Mouse (Mus musculus): Measurements from ENCODE around the gene Sprr1b. TPM values are rescaled to one million over a fixed set of nuclear protein-coding genes. Genes with fewer than 3 reads are reported as not detected.
"Not testable (repeated sequence)": the region's sequence is repeated elsewhere in the genome, so short reads cannot be mapped to it uniquely, and the experiment has no call there.

The Sprr1b gene
- not detected in 2 replicates for polyA plus RNA-seq (2016; fragmentation: Nextera tagmentation; extraction: Ambion mirVana)

DNA sequence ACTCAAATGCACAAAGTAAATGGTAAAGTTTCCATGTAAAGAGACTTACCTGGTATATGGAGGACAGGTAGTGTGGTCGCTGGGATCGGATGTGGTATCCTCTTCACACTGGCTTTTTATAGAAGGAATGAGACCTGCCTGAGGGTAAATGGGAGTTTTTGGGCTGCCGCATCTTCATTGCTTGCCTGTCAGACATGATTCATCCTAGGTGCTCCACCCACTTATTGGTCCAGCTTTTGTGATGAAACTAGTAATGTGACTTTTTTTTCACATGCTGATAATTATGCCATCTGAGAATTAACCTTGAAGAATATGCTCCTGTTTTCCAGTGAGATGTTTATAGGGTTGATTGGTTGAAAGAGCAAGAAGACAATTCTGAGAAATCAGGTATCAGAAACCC lies at the start of gene Sprr1b:
Gene Sprr1b (minus strand): TSS at position 101 of the 400 bp plus-strand sequence.
- WGBS: 90% methylated on average over 3 of the region's 3 CpGs

GRCm38 (mm10) chr3:92486307-92486706 lies 47.7 kb upstream of the Sprr1b start:
- Histone ChIP-seq H3K27ac (no peak overlapping the region), H3K4me3 (no peak overlapping the region), H3K9me3 (replicated peaks) (no peaks in the 10 kb centered on the region), H3K27me3 (ENCODE audit: low read depth, poor library complexity, severe bottlenecking) (no peaks in the 10 kb centered on the region), H3K36me3 (no peaks in the 10 kb centered on the region), H3K4me1 (no peaks in the 10 kb centered on the region)
- WGBS: 53% methylated on average over 1 of the region's 1 CpGs
- DNase-seq (ENCODE audit: low spot score): no peak

More for the DNA sequence above, at the start of gene Sprr1b:
- no peak for DNase-seq (ENCODE audit: low spot score)
- Histone ChIP-seq H3K27me3 (ENCODE audit: low read depth, poor library complexity, severe bottlenecking) (no peaks in the 10 kb centered on the region), H3K4me3 (no peak within 1 kb of the TSS), H3K27ac (no peak within 1 kb of the TSS), H3K9me3 (replicated peaks) (no peaks in the 10 kb centered on the region), H3K4me1 (no peaks in the 10 kb centered on the region), H3K36me3 (no peaks in the 10 kb centered on the region)

DNA sequence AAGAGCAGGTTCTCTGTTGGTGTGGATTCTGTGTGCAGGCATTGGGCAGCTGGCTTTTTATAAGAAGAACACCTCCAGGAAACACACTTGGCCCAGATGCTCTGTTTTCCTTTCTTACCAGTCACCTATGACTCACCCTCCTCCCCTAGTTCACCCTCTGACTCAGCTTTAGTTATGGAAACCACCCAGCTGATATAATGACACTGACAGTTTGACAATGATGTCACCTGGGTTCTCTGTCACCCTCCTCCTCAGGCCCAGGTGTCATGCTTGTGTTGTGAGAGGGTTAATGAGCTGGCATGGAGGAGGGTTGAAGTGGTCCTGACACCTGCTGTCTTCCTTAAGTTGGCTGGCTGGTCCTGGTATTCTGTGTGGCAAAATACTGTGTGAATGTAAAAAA lies 47.3 kb upstream of the Sprr1b start, which contains the start of gene Sprr1a:
Gene Sprr1a (minus strand): TSS at position 33 of the 400 bp plus-strand sequence.
- DNase-seq (ENCODE audit: low spot score): no peak
- H3K36me3 ChIP-seq: no peaks in the 10 kb centered on the region
- no peaks in the 10 kb centered on the region for H3K4me1 ChIP-seq
- no peaks in the 10 kb centered on the region for H3K27me3 ChIP-seq (ENCODE audit: low read depth, poor library complexity, severe bottlenecking)
- H3K27ac ChIP-seq: no peak within 1 kb of the TSS
- H3K4me3 ChIP-seq: no peak within 1 kb of the TSS
- H3K9me3 ChIP-seq (replicated peaks): no peaks in the 10 kb centered on the region

DNA sequence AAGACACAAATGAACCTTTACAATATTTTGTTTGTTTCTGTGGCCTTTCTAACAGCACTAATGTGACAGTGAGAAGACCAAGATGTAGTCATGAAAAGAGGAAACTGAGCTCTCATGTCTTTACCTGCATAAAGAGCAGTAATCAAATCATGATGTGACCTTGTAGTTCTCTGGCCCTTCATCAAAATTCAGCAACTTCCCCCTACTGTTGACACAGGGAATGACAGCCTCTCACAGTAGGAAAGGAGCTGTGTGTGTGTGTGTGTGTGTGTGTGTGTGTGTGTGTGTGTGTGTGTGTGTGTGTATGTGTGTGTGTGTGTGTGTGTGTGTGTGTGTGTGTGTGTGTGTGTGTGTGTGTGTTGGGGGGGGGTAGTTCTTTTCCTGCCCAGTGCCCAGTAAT lies 42.7 kb upstream of the Sprr1b start:
- H3K4me1 ChIP-seq; H3K9me3 ChIP-seq (replicated peaks); H3K27ac ChIP-seq; H3K36me3 ChIP-seq; H3K4me3 ChIP-seq; H3K27me3 ChIP-seq (ENCODE audit: low read depth, poor library complexity, severe bottlenecking); DNase-seq (ENCODE audit: low spot score): not testable (repeated sequence)

- Histone ChIP-seq H3K9me3 (replicated peaks) (no peaks in the 10 kb centered on the region), H3K27ac (no peak overlapping the region), H3K36me3 (no peaks in the 10 kb centered on the region), H3K4me1 (no peaks in the 10 kb centered on the region), H3K4me3 (no peak overlapping the region), H3K27me3 (ENCODE audit: low read depth, poor library complexity, severe bottlenecking) (no peaks in the 10 kb centered on the region)
- no peak for DNase-seq (ENCODE audit: low spot score)
- 93% methylated on average over 2 of the region's 2 CpGs for WGBS
Observed at GRCm38 (mm10) chr3:92470111-92470510, 31.5 kb upstream of the Sprr1b start.

DNA sequence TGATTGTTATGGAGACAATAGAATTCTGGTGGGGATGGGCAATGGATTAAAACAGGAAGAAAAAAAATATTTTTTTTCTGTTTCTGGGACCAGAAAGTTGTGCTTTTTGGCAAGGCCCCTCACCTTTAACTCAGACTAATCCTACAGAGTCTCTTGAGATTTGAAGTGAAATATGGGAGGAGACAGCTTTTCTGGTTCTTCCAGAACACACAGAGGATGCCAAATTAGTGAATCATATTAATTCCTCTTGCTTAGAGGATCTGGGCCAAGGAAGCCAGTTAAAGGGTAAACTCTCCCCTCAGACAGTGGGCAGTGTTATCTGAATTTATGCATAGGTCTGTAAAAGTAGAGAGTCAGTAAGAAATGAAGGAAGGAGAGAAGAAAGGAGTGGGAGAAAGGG lies 28.8 kb upstream of the Sprr1b start:
- no peaks in the 10 kb centered on the region for H3K4me1 ChIP-seq
- no peaks in the 10 kb centered on the region for H3K9me3 ChIP-seq (replicated peaks)
- DNase-seq (ENCODE audit: low spot score): no peak
- H3K4me3 ChIP-seq: no peak overlapping the region
- H3K27me3 ChIP-seq (ENCODE audit: low read depth, poor library complexity, severe bottlenecking): no peaks in the 10 kb centered on the region
- H3K27ac ChIP-seq: no peak overlapping the region
- H3K36me3 ChIP-seq: no peaks in the 10 kb centered on the region

DNA sequence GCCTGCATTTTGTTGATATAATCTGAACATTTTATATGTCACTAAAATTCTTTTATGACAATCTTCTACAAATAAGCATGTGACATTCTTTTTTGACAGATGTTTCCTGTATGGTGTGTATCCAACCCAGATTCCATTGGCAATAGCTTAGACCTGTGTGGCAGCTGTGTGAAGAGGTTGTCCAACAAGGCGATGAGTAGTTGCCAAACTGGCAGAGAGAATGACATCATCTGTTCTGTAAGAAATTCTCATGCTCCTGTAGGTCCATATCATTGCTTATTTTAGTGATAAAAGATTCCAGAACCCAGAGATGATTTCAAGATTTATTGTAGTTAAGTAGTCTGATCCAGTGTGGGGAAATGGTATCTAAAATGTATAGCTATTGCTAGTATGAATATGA lies 28.0 kb upstream of the Sprr1b start:
- no peak overlapping the region for H3K27ac ChIP-seq
- 96% methylated on average over 1 of the region's 1 CpGs for WGBS
- no peak for DNase-seq (ENCODE audit: low spot score)
- H3K9me3 ChIP-seq (replicated peaks): no peaks in the 10 kb centered on the region
- H3K36me3 ChIP-seq: no peaks in the 10 kb centered on the region
- H3K27me3 ChIP-seq (ENCODE audit: low read depth, poor library complexity, severe bottlenecking): no peaks in the 10 kb centered on the region
- no peaks in the 10 kb centered on the region for H3K4me1 ChIP-seq
- no peak overlapping the region for H3K4me3 ChIP-seq

DNA sequence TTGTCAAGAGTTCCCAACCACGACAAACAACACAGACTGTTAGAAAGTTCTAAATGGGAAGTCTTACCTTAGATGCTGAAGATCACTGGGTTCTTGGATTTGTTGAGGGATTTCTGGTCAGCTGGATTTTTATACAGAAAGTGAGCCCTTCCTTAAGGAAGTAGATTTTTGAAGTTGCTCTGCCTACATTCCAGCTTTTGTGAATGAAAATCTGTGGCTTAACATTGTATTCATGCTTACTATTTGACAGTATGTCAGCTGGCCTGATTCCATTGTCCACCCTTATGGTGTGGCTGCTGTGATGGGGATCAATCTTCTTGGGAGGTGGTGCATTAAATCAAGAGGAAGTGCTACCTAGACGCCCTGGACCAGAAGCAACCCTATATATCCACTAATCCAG lies 20.0 kb upstream of the Sprr1b start, which contains the start of gene Sprr3:
Gene Sprr3 (minus strand): TSS at position 101 of the 400 bp plus-strand sequence.
- no peaks in the 10 kb centered on the region for H3K9me3 ChIP-seq (replicated peaks)
- DNase-seq (ENCODE audit: low spot score): no peak
- H3K4me3 ChIP-seq: no peak within 1 kb of the TSS
- WGBS: 75% methylated on average over 2 of the region's 2 CpGs
- H3K27me3 ChIP-seq (ENCODE audit: low read depth, poor library complexity, severe bottlenecking): no peaks in the 10 kb centered on the region
- no peak within 1 kb of the TSS for H3K27ac ChIP-seq
- no peaks in the 10 kb centered on the region for H3K4me1 ChIP-seq
- no peaks in the 10 kb centered on the region for H3K36me3 ChIP-seq

- DNase-seq (ENCODE audit: low spot score): no peak
- Histone ChIP-seq H3K27ac (no peak overlapping the region), H3K4me3 (no peak overlapping the region), H3K4me1 (no peaks in the 10 kb centered on the region), H3K9me3 (replicated peaks) (no peaks in the 10 kb centered on the region), H3K36me3 (no peaks in the 10 kb centered on the region), H3K27me3 (ENCODE audit: low read depth, poor library complexity, severe bottlenecking) (no peaks in the 10 kb centered on the region)
- WGBS: 89% methylated on average over 5 of the region's 5 CpGs
Observed at GRCm38 (mm10) chr3:92455151-92455550, 16.6 kb upstream of the Sprr1b start.

GRCm38 (mm10) chr3:92440177-92440576 lies 1.6 kb upstream of the Sprr1b start:
- no peaks in the 10 kb centered on the region for H3K9me3 ChIP-seq (replicated peaks)
- H3K27me3 ChIP-seq (ENCODE audit: low read depth, poor library complexity, severe bottlenecking): no peaks in the 10 kb centered on the region
- no peak overlapping the region for H3K4me3 ChIP-seq
- no peak overlapping the region for H3K27ac ChIP-seq
- H3K36me3 ChIP-seq: no peaks in the 10 kb centered on the region
- WGBS: 89% methylated on average over 3 of the region's 3 CpGs
- DNase-seq (ENCODE audit: low spot score): no peak
- no peaks in the 10 kb centered on the region for H3K4me1 ChIP-seq

GRCm38 (mm10) chr3:92432282-92432681 lies 6.3 kb downstream of the Sprr1b start, which contains the start of gene Sprr2k:
TSS of gene Sprr2k (plus strand) at chr3:92432582.
- DNase-seq (ENCODE audit: low spot score): no peak
- WGBS: 94% methylated on average over 2 of the region's 2 CpGs
- H3K36me3 ChIP-seq: no peaks in the 10 kb centered on the region
- no peak within 1 kb of the TSS for H3K4me3 ChIP-seq
- no peak within 1 kb of the TSS for H3K27ac ChIP-seq
- no peaks in the 10 kb centered on the region for H3K27me3 ChIP-seq (ENCODE audit: low read depth, poor library complexity, severe bottlenecking)
- no peaks in the 10 kb centered on the region for H3K4me1 ChIP-seq
- H3K9me3 ChIP-seq (replicated peaks): no peaks in the 10 kb centered on the region

DNA sequence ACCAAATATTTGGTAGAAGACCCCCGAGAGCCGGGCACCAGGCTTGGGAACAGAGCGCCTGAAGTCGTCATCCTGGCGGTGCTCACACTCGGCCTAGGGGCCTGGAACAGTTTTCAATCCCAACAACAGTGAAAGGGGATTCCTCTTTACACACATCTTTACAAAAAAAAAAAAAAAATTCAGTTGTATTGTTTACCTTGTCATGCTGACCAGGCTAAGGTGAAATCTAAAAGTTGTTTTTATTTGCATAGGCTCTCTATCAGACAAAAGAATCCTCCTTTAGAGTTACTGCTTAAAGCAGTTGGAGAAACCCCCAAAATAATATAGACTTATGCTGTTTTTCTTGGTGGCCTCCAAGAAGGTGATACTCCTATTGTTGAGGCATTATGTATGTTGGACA lies 9.3 kb downstream of the Sprr1b start, which contains the start of gene Gm9774:
Gene Gm9774 (minus strand): TSS at position 101 of the 400 bp plus-strand sequence.
- 93% methylated on average over 6 of the region's 6 CpGs for WGBS
- no peaks in the 10 kb centered on the region for H3K4me1 ChIP-seq
- no peak for DNase-seq (ENCODE audit: low spot score)
- H3K27ac ChIP-seq: no peak within 1 kb of the TSS
- H3K36me3 ChIP-seq: no peaks in the 10 kb centered on the region
- H3K4me3 ChIP-seq: no peak within 1 kb of the TSS
- H3K27me3 ChIP-seq (ENCODE audit: low read depth, poor library complexity, severe bottlenecking): no peaks in the 10 kb centered on the region
- no peaks in the 10 kb centered on the region for H3K9me3 ChIP-seq (replicated peaks)

- WGBS: 96% methylated on average over 2 of the region's 2 CpGs
- Histone ChIP-seq H3K27me3 (ENCODE audit: low read depth, poor library complexity, severe bottlenecking) (no peaks in the 10 kb centered on the region), H3K9me3 (replicated peaks) (no peaks in the 10 kb centered on the region), H3K4me1 (no peaks in the 10 kb centered on the region), H3K27ac (no peak within 1 kb of the TSS), H3K4me3 (no peak within 1 kb of the TSS), H3K36me3 (no peaks in the 10 kb centered on the region)
- no peak for DNase-seq (ENCODE audit: low spot score)
Observed at GRCm38 (mm10) chr3:92417782-92418181, 20.8 kb downstream of the Sprr1b start, which contains the start of gene Sprr2j-ps. TSS of gene Sprr2j-ps (plus strand) at chr3:92418082.

DNA sequence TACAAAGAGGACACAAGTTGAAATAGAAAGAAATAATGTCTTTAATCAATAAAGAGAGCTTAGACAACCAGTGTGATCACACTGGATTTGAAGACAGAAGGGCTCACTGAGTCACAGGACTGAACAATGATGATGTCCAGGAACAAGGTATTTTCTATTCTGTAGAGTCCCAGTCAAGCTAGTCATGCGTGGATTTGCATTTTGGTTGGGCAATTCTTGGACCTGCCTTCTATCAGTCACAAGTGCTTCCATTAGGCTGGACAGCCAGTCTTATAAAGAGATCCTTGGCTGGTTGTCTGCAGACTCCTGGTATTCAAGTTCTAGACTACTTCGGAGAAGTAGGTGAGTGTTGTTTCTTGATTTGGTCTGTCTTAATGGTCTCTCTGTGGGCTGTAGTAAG lies 30.9 kb downstream of the Sprr1b start, which contains the start of gene Sprr2i:
Gene Sprr2i (plus strand): TSS at position 301 of the 400 bp plus-strand sequence.
- no peak for DNase-seq (ENCODE audit: low spot score)
- H3K4me3 ChIP-seq: no peak within 1 kb of the TSS

More for the DNA sequence above, 30.9 kb downstream of the Sprr1b start, which contains the start of gene Sprr2i:
- no peaks in the 10 kb centered on the region for H3K4me1 ChIP-seq
- no peaks in the 10 kb centered on the region for H3K27me3 ChIP-seq (ENCODE audit: low read depth, poor library complexity, severe bottlenecking)
- H3K36me3 ChIP-seq: no peaks in the 10 kb centered on the region
- no peaks in the 10 kb centered on the region for H3K9me3 ChIP-seq (replicated peaks)
- WGBS: 92% methylated on average over 2 of the region's 2 CpGs
- no peak within 1 kb of the TSS for H3K27ac ChIP-seq
